Mouse (Mus musculus) lung, embryonic 15.5 days (tissue): Measurements from ENCODE around the gene Nat14. TPM values are rescaled to one million over a fixed set of nuclear protein-coding genes. Genes with fewer than 3 reads are reported as not detected.

Experiments
- ATAC-seq: fragments of 200-750 bp; cut with Nextera tagmentation; 2 replicates; pipeline ENCODE4 v1.8.0; 2017; ENCODE audit warnings: moderate number of reproducible peaks, borderline replicate concordance; ENCODE audit not compliant: low FRiP score, low TSS enrichment; ENCODE audit errors: extremely low read depth
- H3K27ac ChIP-seq: fragments of 300-500 bp; sonication (generic); 2 replicates; pipeline ENCODE4 v1.5.1; 2015; ENCODE audit warnings: moderate library complexity, mild to moderate bottlenecking, inconsistent platforms
- H3K27me3 ChIP-seq: fragments of 300-500 bp; sonication (generic); 2 replicates; pipeline ENCODE4 v1.6.1; 2015; ENCODE audit warnings: inconsistent platforms
- H3K36me3 ChIP-seq: fragments of 300-500 bp; sonication (generic); 2 replicates; pipeline ENCODE4 v1.6.1; 2015; ENCODE audit warnings: inconsistent platforms
- H3K4me1 ChIP-seq: fragments of 300-500 bp; sonication (generic); 2 replicates; pipeline ENCODE4 v1.6.1; 2015; ENCODE audit warnings: inconsistent platforms
- H3K4me2 ChIP-seq: fragments of 300-500 bp; sonication (generic); 2 replicates; pipeline ENCODE4 v1.6.1; 2015; ENCODE audit warnings: inconsistent platforms, mild to moderate bottlenecking, moderate library complexity
- H3K4me3 ChIP-seq: fragments of 300-500 bp; sonication (generic); 2 replicates; pipeline ENCODE4 v1.5.1; 2015; ENCODE audit warnings: mild to moderate bottlenecking, inconsistent platforms
- H3K9ac ChIP-seq: fragments of 300-500 bp; sonication (generic); 2 replicates; pipeline ENCODE4 v1.6.1; 2015; ENCODE audit warnings: inconsistent platforms
- H3K9me3 ChIP-seq: fragments of 300-500 bp; sonication (generic); 2 replicates; pipeline ENCODE4 v1.6.1; 2016; ENCODE audit warnings: inconsistent platforms
- WGBS: fragments of 180-500 bp; shearing (Covaris S2); methylation state at CpG from one replicate; pipeline ENCODE4 v1.1.7; 2015; 5-methylcytosine and 5-hydroxymethylcytosine counted together
- polyA plus RNA-seq: library from polyadenylated mRNA; unstranded; fragments of >200 nt; fragmentation: Nextera tagmentation; extraction: Ambion mirVana; gene quantifications from 2 replicates; pipeline ENCODE4 v1.2.1, GENCODE M21; 2015

Gene Nat14
- polyA plus RNA-seq, 1 experiment from 2014 or later: 3.7 TPM

DNA sequence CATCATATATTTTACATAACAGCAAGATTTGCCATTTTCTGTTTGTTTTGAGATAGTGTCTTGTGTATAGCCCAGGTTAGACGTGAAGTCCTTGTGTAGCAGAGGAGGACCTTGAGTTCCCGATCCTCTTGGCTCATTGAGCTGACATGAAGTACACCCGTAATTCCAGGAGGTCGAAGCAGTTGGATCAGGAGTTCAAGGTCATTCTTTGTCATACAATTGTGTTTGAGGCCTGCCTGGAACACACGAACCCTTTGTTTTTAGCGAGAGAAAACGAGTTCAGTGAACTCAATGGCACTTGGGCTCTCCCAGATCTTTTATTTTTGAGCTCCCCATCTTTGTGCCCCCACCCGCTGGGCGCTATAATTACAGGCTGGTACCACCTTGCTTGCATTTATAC, 19.4 kb upstream of the Nat14 start:
- no peak overlapping the region for H3K4me2 ChIP-seq

DNA sequence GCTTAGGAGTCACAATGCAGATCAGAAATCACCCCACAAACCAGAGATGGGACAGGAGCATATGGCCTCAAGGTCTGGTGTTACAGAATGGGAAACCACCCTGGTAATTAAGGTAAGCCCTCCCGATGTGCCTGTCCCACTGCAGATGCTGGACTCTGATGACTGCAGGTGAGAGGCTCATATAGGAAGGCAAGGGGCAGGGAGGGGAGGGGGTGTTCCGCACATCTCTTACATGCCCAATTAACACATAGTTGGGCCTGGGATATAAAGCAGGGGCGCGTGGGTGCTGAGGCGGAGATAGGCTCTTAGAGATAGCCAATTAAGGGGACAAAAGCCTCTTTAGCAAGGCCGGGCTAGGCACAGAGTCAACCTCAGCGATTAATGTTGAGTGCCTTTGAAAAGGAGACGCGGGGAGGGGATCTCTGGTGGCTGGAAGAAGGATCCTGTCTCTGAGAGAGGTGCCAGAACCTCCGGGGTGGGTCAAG, 15.3 kb upstream of the Nat14 start, which contains the start of gene Gm36210:
Gm36210 (minus strand) TSS at position 51 of the 485 bp plus-strand sequence.
- Histone ChIP-seq H3K4me1 (no peaks in the 10 kb centered on the region), H3K4me2 (no peak within 1 kb of the TSS), H3K27me3 (no peaks in the 10 kb centered on the region), H3K36me3 (no peaks in the 10 kb centered on the region), H3K4me3 (no peak within 1 kb of the TSS), H3K27ac (no peak within 1 kb of the TSS), H3K9ac (no peak within 1 kb of the TSS), H3K9me3 (no peaks in the 10 kb centered on the region)
- no peak for ATAC-seq
- 69% methylated on average over 10 of the region's 10 CpGs for WGBS

More for the DNA sequence above, 19.4 kb upstream of the Nat14 start:
- peaks cover 6% of the 10 kb centered on the region; the same call in 1 of the 2 replicates for H3K27me3 ChIP-seq
- no peak overlapping the region for H3K9ac ChIP-seq
- 76% methylated on average over 9 of the region's 9 CpGs for WGBS
- peaks cover 3% of the 10 kb centered on the region; the same call in 1 of the 2 replicates for H3K9me3 ChIP-seq
- 0 out of 2 replicates have a peak, but pooled peaks cover 4% of the 10 kb centered on the region for H3K4me1 ChIP-seq
- no peak overlapping the region for H3K27ac ChIP-seq
- no peak overlapping the region for H3K4me3 ChIP-seq
- no peaks in the 10 kb centered on the region for H3K36me3 ChIP-seq
- no peak for ATAC-seq

DNA sequence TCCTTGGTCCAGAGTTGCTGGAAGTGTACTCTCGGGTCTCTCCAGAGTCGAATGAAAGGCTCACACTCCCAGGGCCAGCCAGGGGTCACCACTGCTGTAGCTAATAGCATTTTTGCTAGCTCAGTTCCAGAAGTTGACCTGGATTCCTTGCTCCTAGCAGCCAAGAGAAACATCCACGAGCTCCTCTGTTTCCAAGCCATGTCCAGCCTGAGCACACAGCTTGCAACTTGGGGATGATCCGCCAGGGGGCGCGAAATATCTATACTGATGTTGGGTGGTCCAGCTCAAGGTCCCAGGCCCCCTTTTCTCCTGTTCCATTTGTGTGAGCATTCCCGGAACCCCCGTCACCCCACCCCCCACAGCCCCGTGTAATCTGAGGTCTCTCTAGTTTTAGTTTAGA, 10.3 kb upstream of the Nat14 start:
- H3K9ac ChIP-seq: no peak overlapping the region
- ATAC-seq: no peak
- no peaks in the 10 kb centered on the region for H3K27me3 ChIP-seq
- H3K36me3 ChIP-seq: no peaks in the 10 kb centered on the region
- no peak overlapping the region for H3K4me3 ChIP-seq
- WGBS: 22% methylated on average over 9 of the region's 9 CpGs
- H3K27ac ChIP-seq: no peak overlapping the region
- H3K9me3 ChIP-seq: no peaks in the 10 kb centered on the region
- H3K4me1 ChIP-seq: peaks cover 11% of the 10 kb centered on the region
- H3K4me2 ChIP-seq: no peak overlapping the region

DNA sequence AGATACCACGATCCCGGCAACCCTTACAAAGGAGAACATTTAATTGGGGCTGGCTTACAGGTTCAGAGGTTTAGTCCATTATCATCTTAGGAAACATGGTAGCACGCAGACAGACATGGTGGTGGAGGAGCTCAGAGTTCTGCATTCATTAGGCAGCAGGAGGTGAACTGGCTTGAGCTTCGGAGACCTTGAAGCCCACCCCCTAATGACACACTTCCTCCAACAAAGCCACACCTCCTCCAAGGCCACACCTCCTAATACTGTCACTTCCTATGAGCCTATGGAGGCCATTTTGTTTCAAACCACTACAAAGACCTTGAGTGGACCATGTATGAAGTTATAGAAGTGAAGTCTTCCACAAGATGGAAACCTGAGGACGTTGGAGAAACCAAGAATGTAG, 9.6 kb upstream of the Nat14 start:
- no peaks in the 10 kb centered on the region; the same call in 1 of the 2 replicates for H3K36me3 ChIP-seq
- peaks cover 15% of the 10 kb centered on the region for H3K4me1 ChIP-seq
- no peak overlapping the region for H3K27ac ChIP-seq
- H3K9ac ChIP-seq: no peak overlapping the region
- 52% methylated on average over 5 of the region's 5 CpGs for WGBS
- ATAC-seq: no peak
- H3K4me2 ChIP-seq: no peak overlapping the region
- H3K9me3 ChIP-seq: no peaks in the 10 kb centered on the region
- no peaks in the 10 kb centered on the region for H3K27me3 ChIP-seq
- no peak overlapping the region for H3K4me3 ChIP-seq

DNA sequence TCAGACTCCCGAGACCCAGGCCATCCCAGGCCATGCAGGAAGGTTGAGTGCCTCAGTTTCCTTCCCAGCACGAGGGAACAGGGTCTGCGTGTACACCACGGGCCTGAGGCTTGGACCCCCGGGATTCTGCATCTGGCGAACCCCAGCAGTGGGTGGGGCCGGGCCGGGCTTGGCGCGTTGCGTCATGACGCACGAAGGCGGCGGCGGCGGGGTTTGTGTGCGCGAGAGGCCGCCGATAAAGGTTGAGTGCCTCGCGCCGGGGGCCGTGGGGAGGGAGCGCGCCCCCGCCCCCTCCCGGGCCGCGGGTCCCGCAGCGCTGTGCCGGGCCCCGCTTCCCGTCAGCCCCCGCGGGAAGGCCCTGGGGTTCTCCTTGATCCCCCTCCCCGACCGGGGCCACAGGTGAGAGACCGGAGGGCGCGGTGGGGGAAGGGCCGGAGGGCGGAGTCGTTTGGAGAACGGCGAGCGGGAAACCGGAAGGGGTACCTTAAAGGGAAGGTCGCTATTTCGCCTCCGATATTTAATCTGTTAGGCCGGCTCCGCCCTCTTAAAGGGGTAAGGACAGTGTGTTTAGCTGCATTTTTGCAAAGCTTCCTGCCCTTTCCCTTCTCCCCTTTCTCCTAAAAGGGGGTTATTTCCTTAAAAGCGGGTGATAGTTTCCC, 6.7 kb upstream of the Nat14 start, which contains the start of gene Zfp628:
Zfp628 (plus strand) TSS at position 211 of the 659 bp plus-strand sequence.
- WGBS: under 1% methylated on average over 56 of the region's 56 CpGs
- H3K9ac ChIP-seq: peak within 1 kb of the TSS; percentile 93
- H3K27ac ChIP-seq: peak within 1 kb of the TSS; percentile 97
- ATAC-seq: peak; percentile 92
- H3K36me3 ChIP-seq: peaks cover 17% of the 10 kb centered on the region
- H3K4me1 ChIP-seq: peaks cover 15% of the 10 kb centered on the region
- peak within 1 kb of the TSS; percentile 63 for H3K4me2 ChIP-seq
- H3K9me3 ChIP-seq: no peaks in the 10 kb centered on the region
- peak within 1 kb of the TSS; percentile 73 for H3K4me3 ChIP-seq
- no peaks in the 10 kb centered on the region for H3K27me3 ChIP-seq

DNA sequence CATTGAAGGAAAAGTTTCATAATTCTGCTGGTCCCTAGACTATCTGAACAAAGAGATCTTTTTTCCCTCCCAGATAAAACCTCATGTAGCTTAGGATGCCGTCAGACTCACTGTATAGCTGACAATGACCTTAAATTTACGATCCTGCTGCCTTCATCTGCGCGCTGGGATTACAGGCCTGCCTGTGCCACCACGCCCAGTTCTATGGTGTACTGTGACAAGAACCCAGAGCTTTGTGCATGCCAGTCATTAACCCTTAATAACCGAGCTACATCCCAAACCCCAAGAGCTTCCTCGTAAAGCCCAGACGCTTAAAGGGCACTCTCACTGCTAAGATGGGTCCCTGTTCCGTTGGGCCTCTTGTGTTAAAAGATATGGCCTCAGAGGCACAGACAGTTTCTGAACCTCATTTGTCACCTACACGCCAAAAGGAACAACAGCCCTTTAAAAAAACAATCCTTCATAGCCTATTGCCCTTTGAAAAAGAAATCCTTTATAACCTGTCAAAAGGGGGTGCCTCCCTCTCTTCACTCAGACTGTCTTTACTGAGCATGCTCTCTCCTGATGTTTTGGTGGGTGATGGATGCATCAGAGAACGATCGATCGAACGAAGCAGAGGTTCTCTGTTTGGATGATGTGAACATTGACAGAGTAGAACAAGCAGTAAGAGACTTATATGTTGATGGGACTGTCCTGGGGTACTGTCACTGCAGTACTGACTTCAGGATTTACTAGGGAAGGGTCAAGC, 6.0 kb upstream of the Nat14 start:
- peak overlapping the region; percentile 97 for H3K27ac ChIP-seq
- H3K27me3 ChIP-seq: no peaks in the 10 kb centered on the region
- ATAC-seq: peak; percentile 32; the same call in 1 of the 2 replicates
- peak overlapping the region; percentile 73 for H3K4me3 ChIP-seq
- peaks cover 15% of the 10 kb centered on the region for H3K4me1 ChIP-seq
- no peaks in the 10 kb centered on the region for H3K9me3 ChIP-seq
- peaks cover 24% of the 10 kb centered on the region for H3K36me3 ChIP-seq
- peak overlapping the region; percentile 93 for H3K9ac ChIP-seq
- peak overlapping the region; percentile 63 for H3K4me2 ChIP-seq
- WGBS: 11% methylated on average over 14 of the region's 14 CpGs

DNA sequence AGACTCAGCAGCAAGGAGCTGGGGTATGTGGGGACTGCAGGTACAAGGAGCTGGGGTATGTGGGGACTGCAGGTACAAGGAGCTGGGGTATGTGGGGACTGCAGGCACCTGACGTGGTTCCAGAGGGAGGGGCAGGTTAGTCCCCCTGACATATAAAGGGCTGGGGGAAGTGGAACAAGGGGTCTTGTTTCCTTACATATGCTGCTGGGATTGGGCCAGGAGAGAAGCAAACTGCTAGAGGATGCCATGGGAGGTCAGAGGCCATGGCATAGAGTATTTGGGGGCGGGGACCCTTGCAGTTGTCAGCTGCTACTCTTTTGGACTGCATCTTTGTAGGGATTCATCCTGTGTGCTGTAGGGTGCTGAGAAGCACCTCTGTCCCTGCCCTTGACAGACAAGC, 4.3 kb upstream of the Nat14 start:
- Histone ChIP-seq H3K27ac (no peak overlapping the region), H3K27me3 (no peaks in the 10 kb centered on the region), H3K4me3 (no peak overlapping the region), H3K36me3 (peaks cover 27% of the 10 kb centered on the region), H3K4me1 (peaks cover 28% of the 10 kb centered on the region), H3K4me2 (no peak overlapping the region), H3K9ac (no peak overlapping the region), H3K9me3 (no peaks in the 10 kb centered on the region)
- WGBS: 91% methylated on average over 2 of the region's 2 CpGs
- ATAC-seq: no peak

DNA sequence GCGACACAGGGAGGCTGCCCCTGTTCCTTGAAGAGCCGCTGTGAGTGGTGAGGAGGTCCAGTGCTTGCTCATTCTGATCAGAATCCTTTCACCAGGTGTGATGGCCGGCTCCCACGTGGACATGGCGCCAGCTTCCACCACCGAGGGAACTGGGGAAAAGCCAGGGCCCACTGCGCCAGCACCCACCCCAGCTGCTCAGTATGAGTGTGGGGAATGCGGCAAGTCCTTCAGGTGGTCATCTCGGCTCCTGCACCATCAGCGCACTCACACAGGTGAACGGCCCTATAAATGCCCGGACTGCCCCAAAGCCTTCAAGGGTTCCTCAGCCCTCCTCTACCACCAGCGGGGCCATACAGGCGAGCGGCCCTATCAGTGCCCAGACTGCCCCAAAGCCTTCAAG, 3.1 kb upstream of the Nat14 start:
- Histone ChIP-seq H3K9ac (no peak overlapping the region), H3K4me3 (no peak overlapping the region), H3K9me3 (no peaks in the 10 kb centered on the region), H3K4me2 (no peak overlapping the region), H3K36me3 (peaks cover 27% of the 10 kb centered on the region), H3K4me1 (peaks cover 40% of the 10 kb centered on the region), H3K27me3 (no peaks in the 10 kb centered on the region), H3K27ac (no peak overlapping the region)
- WGBS: 91% methylated on average over 15 of the region's 15 CpGs
- no peak for ATAC-seq

DNA sequence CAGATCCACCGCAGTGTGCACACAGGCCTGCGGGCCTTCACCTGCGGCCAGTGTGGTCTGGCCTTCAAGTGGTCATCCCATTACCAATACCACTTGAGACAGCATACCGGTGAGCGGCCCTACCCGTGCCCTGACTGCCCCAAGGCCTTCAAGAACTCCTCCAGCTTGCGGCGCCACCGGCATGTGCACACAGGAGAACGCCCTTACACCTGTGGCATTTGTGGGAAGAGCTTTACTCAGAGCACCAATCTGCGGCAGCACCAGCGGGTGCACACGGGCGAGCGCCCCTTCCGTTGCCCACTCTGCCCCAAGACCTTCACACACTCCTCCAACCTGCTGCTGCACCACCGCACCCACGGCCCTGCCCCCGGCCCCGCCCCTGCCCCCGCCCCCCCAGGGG, 2.7 kb upstream of the Nat14 start:
- Histone ChIP-seq H3K27ac (no peak overlapping the region), H3K36me3 (peaks cover 27% of the 10 kb centered on the region), H3K9me3 (no peaks in the 10 kb centered on the region), H3K27me3 (no peaks in the 10 kb centered on the region), H3K4me3 (no peak overlapping the region), H3K9ac (no peak overlapping the region), H3K4me2 (no peak overlapping the region), H3K4me1 (peaks cover 44% of the 10 kb centered on the region)
- 85% methylated on average over 21 of the region's 21 CpGs for WGBS
- ATAC-seq: no peak

DNA sequence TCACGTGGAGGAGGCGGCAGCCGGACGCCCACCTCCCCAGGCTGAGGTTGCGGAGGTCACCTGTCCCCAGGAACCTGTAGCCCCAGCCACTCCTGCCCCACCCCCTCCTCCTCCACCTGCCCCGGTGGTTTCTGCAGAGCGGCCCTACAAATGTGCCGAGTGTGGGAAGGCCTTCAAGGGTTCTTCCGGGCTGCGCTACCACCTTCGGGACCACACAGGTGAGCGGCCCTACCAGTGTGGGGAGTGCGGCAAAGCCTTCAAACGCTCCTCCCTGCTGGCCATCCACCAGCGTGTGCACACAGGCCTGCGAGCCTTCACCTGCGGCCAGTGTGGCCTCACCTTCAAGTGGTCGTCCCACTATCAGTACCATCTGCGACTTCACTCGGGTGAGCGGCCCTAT, 1.9 kb upstream of the Nat14 start:
- H3K4me1 ChIP-seq: peaks cover 48% of the 10 kb centered on the region
- no peak overlapping the region for H3K4me3 ChIP-seq
- WGBS: 82% methylated on average over 21 of the region's 21 CpGs
- H3K4me2 ChIP-seq: no peak overlapping the region
- H3K9ac ChIP-seq: no peak overlapping the region
- no peak for ATAC-seq
- no peak overlapping the region for H3K27ac ChIP-seq
- peaks cover 27% of the 10 kb centered on the region for H3K36me3 ChIP-seq
- H3K27me3 ChIP-seq: no peaks in the 10 kb centered on the region
- H3K9me3 ChIP-seq: no peaks in the 10 kb centered on the region

DNA sequence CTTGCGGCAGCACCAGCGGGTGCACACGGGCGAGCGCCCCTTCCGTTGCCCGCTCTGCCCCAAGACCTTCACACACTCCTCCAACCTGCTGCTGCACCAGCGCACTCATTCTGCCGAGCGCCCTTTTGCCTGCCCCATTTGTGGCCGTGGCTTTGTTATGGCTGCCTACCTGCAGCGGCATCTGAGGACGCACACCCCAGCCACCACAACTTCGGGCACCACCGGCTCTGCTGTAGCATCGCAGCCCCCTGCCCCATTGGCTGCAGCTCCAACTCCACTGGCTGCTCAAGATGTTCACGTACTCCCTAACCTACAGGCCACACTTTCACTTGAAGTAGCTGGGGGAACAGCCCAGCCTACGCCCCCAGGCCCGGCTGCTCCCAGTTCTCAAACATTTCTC, 1.3 kb upstream of the Nat14 start:
- Histone ChIP-seq H3K36me3 (peaks cover 27% of the 10 kb centered on the region), H3K27me3 (no peaks in the 10 kb centered on the region), H3K9me3 (no peaks in the 10 kb centered on the region), H3K9ac (no peak overlapping the region), H3K4me3 (no peak overlapping the region), H3K4me1 (peaks cover 53% of the 10 kb centered on the region), H3K4me2 (no peak overlapping the region; the same call in 1 of the 2 replicates), H3K27ac (peak overlapping the region; percentile 70)
- ATAC-seq: no peak
- 90% methylated on average over 19 of the region's 19 CpGs for WGBS
